In the genomic region with DNA sequence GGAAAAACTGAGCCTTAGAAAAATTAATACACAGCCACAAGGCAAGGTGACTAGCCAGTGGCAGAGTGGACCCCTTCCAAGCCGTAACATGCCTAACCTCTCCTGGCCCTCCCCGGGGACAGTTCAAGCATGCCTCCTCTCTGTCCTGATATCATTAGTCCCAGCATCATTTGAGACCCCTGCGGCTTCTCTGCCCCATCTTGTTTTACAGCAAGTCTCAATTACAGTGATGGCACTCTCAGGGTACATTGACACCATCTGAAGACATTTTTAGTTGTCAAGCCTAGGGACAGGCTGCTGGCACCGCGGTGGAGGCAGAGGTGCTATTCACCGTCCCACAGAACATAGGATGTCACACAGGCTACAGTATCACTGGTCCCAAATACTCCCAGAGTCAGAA, we compare ENCODE assay signal across 19 mouse cellular contexts. TPM values are rescaled to one million over a fixed set of nuclear protein-coding genes. Genes with fewer than 3 reads are reported as not detected.
"Had no signal": no experiment of that assay in that cellular context is flagged by ENCODE, and none has a peak within 500 bp of the region (broad histone marks: within the 10 kb centered on the region; RNA-seq: fewer than 3 reads in every experiment).

No protein-coding gene starts in this region.

- DNase-seq: liver, embryonic 13.5 days; liver, postnatal 0 days; lung, adult 2 months; lung, postnatal 14 days; lung, postnatal 36 days; retina, postnatal 1 day; right cerebral cortex, postnatal 14 days; spleen, adult 18-20 months; thymus, adult 18-20 months; thymus, postnatal 14 days; thymus, postnatal 36 days had no signal

- H3K4me3 ChIP-seq: liver, embryonic 13.5 days; liver, embryonic 15.5 days; lung, embryonic 15.5 days; midbrain, embryonic 13.5 days; midbrain, embryonic 15.5 days; neural tube, embryonic 12.5 days had no signal

- ATAC-seq: liver, postnatal 0 days; lung, postnatal 0 days; midbrain, embryonic 13.5 days; midbrain, embryonic 15.5 days had no signal

- H3K36me3 ChIP-seq: liver, embryonic 13.5 days; liver, embryonic 15.5 days; lung, embryonic 15.5 days; midbrain, embryonic 13.5 days; midbrain, embryonic 15.5 days; neural tube, embryonic 12.5 days had no signal

- H3K27ac ChIP-seq: liver, embryonic 13.5 days; liver, embryonic 15.5 days; lung, embryonic 15.5 days; macrophage; midbrain, embryonic 13.5 days; midbrain, embryonic 15.5 days; neural tube, embryonic 12.5 days had no signal

- H3K9me3 ChIP-seq: liver, embryonic 13.5 days; liver, embryonic 15.5 days; lung, embryonic 15.5 days; midbrain, embryonic 13.5 days; midbrain, embryonic 15.5 days; neural tube, embryonic 12.5 days had no signal

RNA-seq across cellular contexts. Expression of a gene that starts 6.3 kb away (rescaled TPM):
- total RNA-seq: megakaryocyte progenitor cell, adult 5-6 weeks had no signal
